Mouse (Mus musculus) heart, postnatal 4 days (tissue): ENCODE measurements around the gene Hgd. TPM values are rescaled to one million over a fixed set of nuclear protein-coding genes. Genes with fewer than 3 reads are reported as not detected.

Experiments used
- DNase-seq: peaks from one replicate; pipeline ENCODE4 v3.0.0; 2021
- total RNA-seq, 2 experiments: library from RNA; stranded (reverse); gene quantifications; 2 replicates each; pipeline ENCODE4 v1.2.3; 2021

The Hgd gene
- total RNA-seq, 2 experiments from 2014 or later, result 0.74 TPM; not detected in 1

DNA sequence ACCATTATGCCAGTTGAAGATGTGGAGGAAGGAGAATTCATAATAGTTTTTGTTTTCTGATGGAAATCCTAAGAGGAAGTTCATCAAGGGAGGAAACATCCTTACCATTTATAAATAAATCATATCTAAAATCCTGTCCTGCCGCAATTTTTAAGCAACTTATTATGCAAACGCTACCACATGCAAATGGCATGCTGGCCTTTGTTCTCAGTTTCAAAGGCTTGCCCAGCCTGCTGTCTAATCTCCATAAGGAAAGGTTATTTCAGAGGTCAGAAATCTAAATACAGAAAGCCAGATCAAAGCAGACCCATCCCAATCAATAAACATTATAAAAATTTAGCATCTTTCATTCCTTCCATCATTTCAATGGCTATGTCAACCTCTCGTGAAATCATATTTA, 1.9 kb downstream of the Hgd start:
- DNase-seq, result no peak

DNA sequence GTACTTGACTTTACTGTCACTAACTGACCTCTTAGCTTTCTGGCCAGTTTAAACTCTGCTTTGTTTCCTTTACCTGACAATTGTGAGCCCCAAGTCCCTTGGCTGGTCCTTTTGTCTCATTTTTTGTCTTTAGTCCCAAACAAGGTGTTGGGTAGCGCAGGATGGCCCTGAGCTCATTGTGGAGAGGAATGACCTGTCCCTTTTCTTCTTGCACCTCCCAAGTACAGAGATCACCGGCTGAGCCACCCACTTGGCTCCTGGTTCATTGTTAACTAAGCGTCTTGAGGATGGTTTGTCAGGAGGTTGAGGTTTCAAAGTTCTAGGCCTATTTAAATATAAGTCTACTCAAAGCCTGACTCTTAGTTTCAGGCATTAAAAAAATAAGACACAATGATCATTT, 3.4 kb downstream of the Hgd start:
- no peak for DNase-seq

DNA sequence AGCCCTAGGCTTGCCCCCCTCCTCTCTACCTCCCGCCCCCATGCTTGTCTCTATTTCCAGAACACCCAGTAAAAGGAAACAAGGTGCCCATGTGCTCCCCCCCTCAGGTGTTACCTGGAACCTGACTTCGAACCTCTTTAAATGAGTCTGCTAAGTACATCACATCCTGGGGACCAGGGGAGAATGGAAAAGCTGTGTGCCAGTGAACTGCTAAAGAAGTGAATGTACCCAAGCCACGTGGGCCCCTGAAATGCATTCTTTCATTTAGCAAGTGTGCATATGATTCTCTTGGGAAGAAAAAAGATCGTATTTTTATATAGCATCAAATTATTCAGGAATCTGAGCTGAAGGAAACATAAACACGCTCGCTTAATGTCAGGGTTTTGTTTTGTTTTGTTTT, 3.8 kb downstream of the Hgd start:
- no peak for DNase-seq

- DNase-seq, result peak; percentile 61
Measured at GRCm38 (mm10) chr16:37584218-37585035, 4.5 kb downstream of the Hgd start.

DNA sequence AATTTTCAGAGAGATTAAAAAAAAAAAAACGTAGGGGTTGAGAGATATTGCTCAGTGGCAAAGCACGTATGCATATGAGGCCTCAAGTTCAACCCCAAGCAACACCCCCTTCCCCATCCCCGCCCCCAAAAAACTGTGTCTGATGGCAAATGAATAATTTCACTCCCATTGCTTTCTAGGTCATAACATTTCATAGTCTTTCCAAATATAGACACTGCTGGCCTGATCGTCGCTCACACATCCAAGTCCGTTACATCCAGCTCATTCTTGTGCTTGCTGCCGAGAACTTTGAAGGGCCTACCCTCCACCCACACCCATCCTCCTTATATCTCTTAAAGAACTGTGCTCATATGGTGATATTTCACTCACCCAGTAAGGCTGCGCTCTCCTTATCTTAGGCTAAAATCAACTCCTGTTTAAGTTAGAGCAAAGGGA, 5.2 kb downstream of the Hgd start:
- DNase-seq, result no peak

GRCm38 (mm10) chr16:37590921-37591320, 11.0 kb downstream of the Hgd start:
- DNase-seq, result no peak

DNA sequence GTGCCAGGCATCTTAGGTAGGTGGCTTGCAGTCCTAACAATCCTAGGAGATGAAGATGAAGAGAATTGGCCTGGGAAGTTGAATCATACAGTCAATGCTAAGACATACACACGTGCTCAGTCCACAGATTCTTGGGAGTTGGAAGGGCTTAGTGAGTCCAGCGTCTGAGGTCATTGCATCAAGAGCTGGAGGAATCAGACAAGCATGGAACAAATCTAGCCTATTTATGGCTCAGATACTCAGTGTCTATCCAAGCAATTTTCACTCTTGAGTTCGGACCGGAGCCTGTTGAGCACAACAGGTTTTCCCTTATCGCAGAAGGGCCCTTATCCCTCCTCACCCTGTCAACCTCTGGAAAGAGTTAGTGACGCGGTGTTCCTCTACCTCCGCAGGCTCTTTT, 11.6 kb downstream of the Hgd start:
- DNase-seq, result no peak

DNA sequence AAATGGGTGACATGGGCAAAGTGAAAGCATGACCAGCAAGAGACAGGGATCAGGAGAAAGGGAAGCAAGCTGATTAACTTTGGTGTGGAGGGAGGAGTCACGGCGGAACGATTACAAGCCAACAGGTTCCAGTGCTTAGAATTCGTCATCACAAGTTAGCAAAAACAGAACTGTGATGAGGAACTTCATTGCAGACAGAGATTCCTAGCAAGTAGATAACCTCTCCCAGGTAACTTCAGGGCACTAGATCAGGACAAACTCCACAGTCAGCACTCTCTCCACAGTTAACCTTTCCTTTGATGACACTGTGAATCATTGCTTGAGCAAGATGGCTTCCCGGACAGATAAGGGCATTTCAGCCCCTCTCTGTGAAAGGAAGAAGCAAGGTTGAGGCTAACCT, 17.5 kb downstream of the Hgd start:
- no peak for DNase-seq

DNA sequence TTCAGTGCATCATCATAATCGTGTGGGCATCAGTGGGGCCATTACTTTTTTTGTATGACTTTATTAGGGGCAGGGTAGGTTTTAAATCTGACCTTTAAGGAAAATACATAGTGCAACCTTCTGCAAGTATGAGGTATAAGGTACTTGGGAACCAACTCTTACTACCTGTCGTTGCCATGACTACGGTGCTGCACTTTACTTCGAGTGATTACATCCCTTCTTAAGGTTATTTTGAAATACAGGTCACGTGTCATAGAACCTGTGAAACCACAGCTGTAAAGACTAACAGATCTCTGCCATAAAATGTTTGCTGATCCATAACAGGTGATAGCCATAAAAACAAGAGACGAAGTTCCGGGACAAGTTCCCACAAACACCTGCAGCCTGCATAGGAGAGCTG, 18.5 kb downstream of the Hgd start:
- DNase-seq, result no peak

- DNase-seq, result no peak
Measured at GRCm38 (mm10) chr16:37599326-37599725, 19.4 kb downstream of the Hgd start.

DNA sequence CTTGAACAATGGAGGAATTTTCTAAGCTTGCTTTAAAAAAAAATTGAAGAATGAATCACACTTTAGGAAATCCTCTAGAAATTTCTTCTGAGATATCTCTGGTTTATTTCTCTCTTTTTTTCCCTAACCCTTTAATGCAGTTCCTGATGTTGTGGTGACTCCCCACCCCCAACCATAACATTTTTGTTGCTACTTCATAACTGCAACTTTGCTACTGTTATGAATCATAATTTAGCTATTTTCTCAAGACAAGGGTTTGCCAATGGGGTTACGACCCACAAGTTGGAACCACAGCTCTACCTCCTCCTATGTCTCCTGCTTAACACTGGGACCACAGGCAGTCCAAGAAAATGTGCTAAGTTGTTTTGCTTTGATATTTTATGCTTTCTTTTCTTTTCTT, 23.5 kb downstream of the Hgd start:
- DNase-seq, result no peak

- DNase-seq, result no peak
Measured at GRCm38 (mm10) chr16:37604243-37604642, 24.3 kb downstream of the Hgd start.

DNA sequence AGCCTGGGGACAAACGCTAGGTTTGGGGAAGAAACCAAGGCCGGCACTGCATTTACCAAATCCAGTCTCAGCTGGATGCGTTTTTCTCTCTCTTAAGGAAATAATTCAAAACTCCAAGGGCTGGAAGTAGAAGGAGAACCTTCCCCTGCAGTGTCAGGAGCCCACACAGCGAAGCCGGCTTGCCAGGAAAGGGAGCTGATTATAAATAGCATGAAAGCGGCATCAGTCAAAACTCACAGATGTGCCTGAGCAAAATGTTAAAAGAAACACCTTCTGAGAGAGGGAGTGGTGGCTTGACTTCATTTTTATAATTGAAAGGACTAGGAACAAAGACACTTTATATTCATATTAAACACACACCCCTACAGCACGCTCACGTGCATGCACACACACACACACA, 30.4 kb downstream of the Hgd start:
- DNase-seq, result no peak

DNA sequence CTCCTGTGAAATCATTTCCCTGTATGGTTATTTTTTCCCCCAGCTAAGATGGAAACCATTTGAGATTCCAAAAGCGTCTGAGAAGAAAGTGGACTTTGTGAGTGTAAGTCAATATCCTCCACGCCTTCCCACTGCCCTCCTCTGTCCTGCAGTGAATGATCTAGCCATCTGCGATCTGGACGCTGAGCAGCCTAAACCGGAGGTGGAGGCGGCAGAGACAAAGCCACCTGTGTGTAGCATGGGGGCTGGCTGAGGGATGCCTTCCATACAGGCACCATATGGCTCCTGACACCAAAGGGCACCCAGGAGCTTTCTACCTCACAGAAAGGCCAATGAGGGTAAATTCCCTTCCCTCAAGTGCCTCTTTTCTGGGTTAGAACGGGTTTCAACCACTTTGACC, 31.1 kb downstream of the Hgd start:
- no peak for DNase-seq

DNA sequence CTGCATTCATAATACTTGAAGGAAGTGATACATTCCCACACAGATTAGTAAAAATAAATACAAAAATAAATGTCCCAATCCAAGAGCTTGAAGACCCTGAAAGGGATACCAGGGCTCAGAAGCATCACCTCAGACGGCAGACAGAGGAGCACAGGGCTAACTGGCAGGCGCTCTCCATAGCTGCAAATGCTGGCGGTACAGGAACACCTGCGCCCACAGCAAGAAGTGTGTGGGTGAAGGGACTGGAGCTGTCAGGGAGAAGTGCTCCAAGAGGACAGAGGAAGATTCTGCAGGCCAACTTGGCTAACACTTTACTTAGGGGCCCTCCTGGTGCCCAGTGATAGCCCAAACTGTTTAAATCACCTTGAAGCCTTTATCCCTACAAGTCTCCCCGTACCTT, 32.1 kb downstream of the Hgd start:
- no peak for DNase-seq

- no peak for DNase-seq
Measured at GRCm38 (mm10) chr16:37614540-37614939, 34.6 kb downstream of the Hgd start.

- DNase-seq, result no peak
Measured at GRCm38 (mm10) chr16:37615429-37615828, 35.5 kb downstream of the Hgd start.

GRCm38 (mm10) chr16:37616104-37616503, 36.2 kb downstream of the Hgd start:
- no peak for DNase-seq

DNA sequence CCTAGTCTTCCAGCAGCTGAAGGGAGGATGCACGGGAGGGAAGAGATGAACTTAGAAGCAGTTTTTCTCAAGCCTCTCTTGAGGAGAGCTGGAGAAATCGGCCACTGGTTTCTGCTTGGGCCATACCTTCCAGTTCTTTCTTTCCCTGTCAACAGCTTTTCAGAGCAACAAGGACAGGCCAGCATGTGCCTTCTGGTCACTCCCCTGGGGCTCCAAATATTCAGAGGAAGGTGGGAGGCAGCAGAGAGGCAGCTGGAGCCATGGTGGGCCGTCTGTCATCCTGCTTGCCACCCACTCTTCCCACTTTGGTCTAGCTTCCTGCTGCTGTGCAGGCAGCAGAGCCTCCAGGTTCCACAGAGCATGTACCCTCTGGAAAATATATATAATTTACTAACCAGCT, 37.7 kb downstream of the Hgd start:
- peak; percentile 38 for DNase-seq

- no peak for DNase-seq
Measured at GRCm38 (mm10) chr16:37622403-37622802, 42.5 kb downstream of the Hgd start.

DNA sequence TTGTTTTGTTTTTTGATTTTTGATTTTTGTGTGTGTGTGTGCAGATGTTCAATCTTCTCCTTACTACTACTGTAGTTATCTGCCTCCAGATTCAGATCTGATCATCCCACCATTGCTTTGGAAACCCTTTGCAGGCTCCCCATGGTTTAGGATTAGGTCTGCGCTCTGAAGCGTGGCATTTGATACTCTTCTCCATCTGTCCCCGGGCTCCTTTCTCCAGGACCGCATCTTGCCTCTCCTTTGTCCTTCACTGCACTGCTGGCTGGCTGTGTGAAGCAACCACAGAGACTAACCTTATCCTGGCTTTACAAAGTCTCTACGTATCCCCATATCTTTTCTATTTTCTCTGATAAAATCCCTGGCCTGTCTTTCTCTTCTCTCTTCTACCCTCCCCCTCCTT, 43.0 kb downstream of the Hgd start:
- no peak for DNase-seq

DNA sequence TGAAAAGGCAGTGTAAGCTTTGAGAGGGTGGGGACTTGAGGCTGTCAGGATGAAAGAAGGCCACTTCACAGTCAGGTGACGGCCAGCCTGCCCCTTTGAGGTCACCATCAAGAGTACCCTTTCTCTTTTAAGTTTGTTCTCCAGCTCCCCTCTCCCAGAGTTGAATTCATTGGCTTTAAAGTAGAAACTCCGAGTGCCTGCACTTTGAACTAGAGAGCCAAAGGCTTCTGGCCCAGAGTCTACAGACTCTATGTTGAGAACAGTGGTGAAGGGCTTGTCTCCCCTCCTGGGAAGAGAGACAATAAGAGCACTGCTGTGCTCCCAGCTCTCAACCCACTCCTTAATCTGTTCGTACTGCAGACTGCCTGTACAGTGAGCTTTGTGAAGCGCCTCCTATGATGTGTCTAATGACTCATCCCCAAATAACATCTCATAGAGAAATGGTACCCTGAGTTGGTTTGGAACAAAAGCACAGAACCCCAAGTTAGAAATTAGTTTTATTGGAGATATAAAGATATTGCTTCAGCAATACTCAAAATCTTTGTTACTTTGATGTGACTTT, 46.5 kb downstream of the Hgd start:
- DNase-seq, result no peak

DNA sequence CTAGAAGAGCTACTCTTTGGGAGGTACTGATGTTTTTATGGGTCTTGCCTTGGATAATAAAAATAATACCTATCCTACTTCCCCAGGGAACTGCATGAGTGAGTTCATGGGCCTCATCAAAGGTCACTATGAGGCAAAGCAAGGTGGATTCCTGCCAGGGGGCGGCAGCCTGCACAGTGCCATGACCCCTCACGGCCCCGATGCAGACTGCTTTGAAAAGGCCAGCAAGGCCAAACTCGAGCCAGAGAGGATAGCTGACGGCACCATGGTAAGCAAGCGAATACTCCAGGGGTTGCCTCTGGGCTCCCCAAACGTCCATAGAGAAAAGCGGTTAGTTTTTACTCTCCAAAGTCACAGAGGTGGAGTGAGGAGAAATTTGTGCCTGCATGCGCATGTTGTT, 48.4 kb downstream of the Hgd start:
- no peak for DNase-seq

- DNase-seq, result no peak
Measured at GRCm38 (mm10) chr16:37629011-37629410, 49.1 kb downstream of the Hgd start.

DNA sequence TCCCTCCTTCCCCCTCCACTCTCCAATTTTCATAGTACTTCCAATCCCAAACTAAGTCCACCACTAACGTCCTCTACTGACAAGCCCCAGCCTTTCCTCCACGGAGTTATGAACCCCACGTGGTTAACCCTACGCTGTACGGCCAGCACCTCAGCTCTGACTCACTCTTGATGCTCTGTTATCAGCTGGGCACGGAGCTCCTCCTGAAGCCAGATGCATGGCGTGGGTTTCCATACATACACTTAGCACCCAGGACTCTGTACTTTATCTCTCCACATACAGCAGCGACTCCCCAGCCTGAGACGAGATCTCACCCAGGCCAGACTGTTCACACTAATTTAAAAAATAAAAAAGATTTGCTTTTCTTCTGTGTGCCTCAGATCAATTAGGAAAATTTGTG, 54.6 kb downstream of the Hgd start:
- DNase-seq, result no peak
